Mouse (Mus musculus) kidney, postnatal 0 days (tissue): Measurements from ENCODE around the gene Sh3bp4. TPM values are rescaled to one million over a fixed set of nuclear protein-coding genes. Genes with fewer than 3 reads are reported as not detected.
A peak's percentile ranks its signal among the peaks of the same experiment; 100 is the strongest.

ENCODE experiments used
- ATAC-seq: fragments of 200-750 bp; cut with Nextera tagmentation; replicated peaks from 2 replicates; pipeline ENCODE4 v1.8.0; 2017; ENCODE audit warnings: low read depth, moderate number of reproducible peaks, moderate TSS enrichment, moderate library complexity; ENCODE audit not compliant: low FRiP score
- DNase-seq: peaks from one replicate; pipeline ENCODE4 v3.0.0-alpha.2; 2016; ENCODE audit warnings: low spot score
- H3K27ac ChIP-seq: fragments of 300-500 bp; sonication (generic); 2 replicates; pipeline ENCODE4 v1.5.1; 2014; ENCODE audit warnings: mild to moderate bottlenecking
- H3K27me3 ChIP-seq: fragments of 300-500 bp; sonication (generic); 2 replicates; pipeline ENCODE4 v1.6.1; 2014; ENCODE audit warnings: low read length, mixed read lengths; ENCODE audit not compliant: insufficient read depth
- H3K36me3 ChIP-seq: fragments of 300-500 bp; sonication (generic); 2 replicates; pipeline ENCODE4 v1.6.1; 2014; ENCODE audit warnings: low read length, mixed read lengths; ENCODE audit not compliant: insufficient read depth
- H3K4me1 ChIP-seq: fragments of 300-500 bp; sonication (generic); replicated peaks from 2 replicates; pipeline ENCODE4 v1.6.1; 2014; ENCODE audit warnings: antibody characterized with exemption, low read length, mixed read lengths; ENCODE audit not compliant: insufficient read depth
- H3K4me2 ChIP-seq: fragments of 300-500 bp; sonication (generic); 2 replicates; pipeline ENCODE4 v1.6.1; 2014; ENCODE audit warnings: mild to moderate bottlenecking, low read length, moderate library complexity, mixed read lengths
- H3K4me3 ChIP-seq: fragments of 300-500 bp; sonication (generic); replicated peaks from 2 replicates; pipeline ENCODE4 v1.5.1; 2014; ENCODE audit warnings: low read depth, low read length
- H3K9ac ChIP-seq: fragments of 300-500 bp; sonication (generic); 2 replicates; pipeline ENCODE4 v1.6.1; 2014; ENCODE audit warnings: low read depth, low read length
- H3K9me3 ChIP-seq: fragments of 300-500 bp; sonication (generic); replicated peaks from 2 replicates; pipeline ENCODE4 v1.6.1; 2016; ENCODE audit warnings: low read length, inconsistent platforms, mixed read lengths
- CTCF ChIP-seq: IDR thresholded peaks from 2 replicates; pipeline ENCODE4 v1.5.1; 2016; ENCODE audit warnings: antibody characterized with exemption, low read depth, mild to moderate bottlenecking, moderate library complexity
- WGBS: fragments of 180-500 bp; shearing (Covaris S2); extraction: QIAGEN DNeasy Blood & Tissue Kit; methylation state at CpG from one replicate; pipeline ENCODE4 v1.1.7; 2014; 5-methylcytosine and 5-hydroxymethylcytosine counted together
- polyA plus RNA-seq: library from polyadenylated mRNA; unstranded; fragments of >200 nt; fragmentation: Nextera tagmentation; extraction: Ambion mirVana; gene quantifications from 2 replicates; pipeline ENCODE4 v1.2.1, GENCODE M21; 2015

The Sh3bp4 gene
- polyA plus RNA-seq, 1 experiment from 2014 or later = 22.7 TPM

DNA sequence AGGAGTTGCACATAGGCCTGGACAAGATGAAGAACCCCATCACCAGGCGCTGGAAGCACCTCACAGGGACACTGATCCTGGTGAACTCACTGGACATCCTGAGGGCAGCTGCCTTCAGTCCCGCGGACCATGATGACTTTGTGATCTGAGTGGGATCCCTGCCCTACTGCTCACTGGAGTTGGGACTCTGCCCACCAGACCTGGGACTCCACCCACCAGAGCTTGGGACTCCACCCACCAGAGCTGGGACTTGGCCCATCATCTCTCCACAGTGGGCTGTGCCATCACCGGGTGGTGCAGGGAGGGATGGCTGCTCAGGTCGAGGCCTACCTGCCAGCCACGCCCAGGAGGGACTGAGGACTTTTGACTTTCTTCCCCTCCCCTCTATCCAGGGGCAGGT is 83.0 kb downstream of the Sh3bp4 start:
- Histone ChIP-seq H3K27ac (peak overlapping the region; percentile 25; the same call in 1 of the 2 replicates), H3K36me3 (0 out of 2 replicates have a peak, but pooled peaks cover 17% of the 10 kb centered on the region), H3K9ac (no peak overlapping the region), H3K27me3 (no peaks in the 10 kb centered on the region), H3K9me3 (no peaks in the 10 kb centered on the region), H3K4me2 (no peak overlapping the region), H3K4me3 (no peak overlapping the region), H3K4me1 (no peaks in the 10 kb centered on the region)
- no peak for DNase-seq
- TF ChIP-seq CTCF = no peak
- 85% methylated on average over 6 of the region's 6 CpGs for WGBS
- ATAC-seq = 0 out of 2 replicates have a peak, but pooled peaks have one; percentile 18

DNA sequence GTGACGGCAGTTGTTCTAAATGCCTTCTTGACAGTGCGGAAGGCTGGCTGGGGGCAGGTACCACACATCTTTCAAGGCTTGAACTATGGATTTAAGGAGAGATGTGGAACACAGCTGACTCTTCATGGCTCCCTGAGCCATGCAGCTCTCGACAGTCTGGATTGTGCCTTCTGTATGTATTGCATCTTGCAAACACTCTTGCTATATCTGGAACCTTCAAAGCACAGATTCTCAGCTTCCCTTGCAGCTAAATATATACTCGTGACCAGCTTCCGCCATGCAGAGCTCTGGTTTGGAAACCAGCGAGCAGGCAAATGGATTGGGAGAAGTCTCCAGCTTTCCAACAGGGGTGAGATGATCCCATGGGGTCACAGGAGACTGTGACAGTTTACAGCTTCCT is 93.3 kb downstream of the Sh3bp4 start:
- WGBS = 92% methylated on average over 6 of the region's 6 CpGs

DNA sequence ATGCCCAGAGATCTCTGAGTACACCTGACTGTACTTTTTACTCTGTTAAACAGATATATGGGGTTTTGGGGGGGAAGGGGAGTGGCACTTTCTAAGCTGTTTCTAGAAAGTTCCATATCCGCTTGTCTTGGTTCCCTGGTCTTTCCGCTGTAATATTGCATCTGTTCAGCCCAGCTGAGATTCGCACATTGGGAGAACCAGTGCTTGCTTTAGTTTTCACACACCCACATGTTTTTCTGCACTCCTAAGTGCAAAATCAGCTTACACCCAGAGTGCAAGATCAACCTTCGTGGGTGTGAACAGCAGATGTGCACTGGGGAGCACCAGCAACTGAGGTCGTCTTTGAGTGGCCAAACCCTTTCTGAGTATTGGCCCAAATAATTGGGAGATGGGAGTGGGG is 94.1 kb downstream of the Sh3bp4 start:
- 58% methylated on average over 5 of the region's 5 CpGs for WGBS
- H3K27ac ChIP-seq = no peak overlapping the region
- ATAC-seq = no peak

More for the DNA sequence above, 93.3 kb downstream of the Sh3bp4 start:
- Histone ChIP-seq H3K9ac (no peak overlapping the region), H3K4me1 (0 out of 2 replicates have a peak, but pooled peaks cover 5% of the 10 kb centered on the region), H3K36me3 (no peaks in the 10 kb centered on the region), H3K4me3 (no peak overlapping the region), H3K9me3 (no peaks in the 10 kb centered on the region), H3K27ac (no peak overlapping the region), H3K27me3 (no peaks in the 10 kb centered on the region), H3K4me2 (no peak overlapping the region)
- no peak for ATAC-seq
- DNase-seq = no peak
- no peak for TF ChIP-seq CTCF

DNA sequence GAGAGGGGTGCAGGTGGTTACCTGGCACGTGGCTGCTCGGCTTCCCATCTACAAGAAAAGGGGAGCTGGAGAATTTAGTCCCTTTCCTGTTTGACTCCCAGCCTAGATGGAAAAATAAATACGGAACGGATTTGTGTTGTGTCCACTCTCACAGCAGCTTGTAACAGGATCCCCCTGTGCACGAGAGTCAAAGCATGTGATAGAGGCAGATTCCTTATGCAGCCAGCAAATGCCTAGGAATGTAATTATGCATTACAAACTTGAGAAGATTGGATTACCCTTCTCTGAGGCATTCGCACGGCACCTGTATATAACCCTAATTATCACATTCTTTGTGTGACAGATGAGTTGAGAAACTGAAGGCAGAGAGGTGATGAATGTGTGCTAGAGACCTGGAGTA is 94.5 kb downstream of the Sh3bp4 start:
- H3K4me2 ChIP-seq = no peak overlapping the region
- H3K9ac ChIP-seq = no peak overlapping the region
- H3K36me3 ChIP-seq = no peaks in the 10 kb centered on the region
- H3K9me3 ChIP-seq = no peaks in the 10 kb centered on the region
- H3K4me1 ChIP-seq = 0 out of 2 replicates have a peak, but pooled peaks cover 5% of the 10 kb centered on the region
- no peak overlapping the region for H3K27ac ChIP-seq
- H3K27me3 ChIP-seq = no peaks in the 10 kb centered on the region
- TF ChIP-seq CTCF = no peak
- WGBS = 16% methylated on average over 7 of the region's 7 CpGs
- H3K4me3 ChIP-seq = no peak overlapping the region
- ATAC-seq (no peak), DNase-seq (peak; percentile 72)

More for the DNA sequence above, 94.1 kb downstream of the Sh3bp4 start:
- Histone ChIP-seq H3K9ac (no peak overlapping the region), H3K4me2 (no peak overlapping the region), H3K36me3 (no peaks in the 10 kb centered on the region), H3K4me3 (no peak overlapping the region), H3K4me1 (0 out of 2 replicates have a peak, but pooled peaks cover 5% of the 10 kb centered on the region), H3K27me3 (no peaks in the 10 kb centered on the region), H3K9me3 (no peaks in the 10 kb centered on the region)
- DNase-seq = no peak
- TF ChIP-seq CTCF = no peak

DNA sequence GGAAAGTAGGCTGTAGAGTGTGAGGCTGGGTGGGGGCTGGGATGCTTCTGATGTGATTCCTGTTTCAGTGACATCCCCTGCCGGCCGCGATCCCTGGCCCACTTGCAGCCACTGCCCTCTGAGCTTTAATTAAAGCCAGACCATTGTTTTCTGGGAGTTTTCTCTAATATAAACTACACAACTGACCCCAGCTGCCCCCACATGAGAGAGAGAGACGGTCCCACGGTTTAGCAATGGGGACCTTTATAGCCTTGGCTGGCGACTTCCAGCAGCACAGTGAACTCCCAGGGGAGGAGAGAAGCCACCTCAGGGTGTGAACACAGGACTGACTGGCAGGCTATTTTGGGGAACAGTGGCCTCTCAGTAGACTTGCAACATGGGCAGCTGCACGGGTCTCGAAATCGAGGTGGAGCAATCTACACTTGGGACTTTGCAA is 96.6 kb downstream of the Sh3bp4 start:
- no peak for TF ChIP-seq CTCF
- H3K4me3 ChIP-seq = no peak overlapping the region
- no peak for DNase-seq
- H3K9me3 ChIP-seq = no peaks in the 10 kb centered on the region
- H3K9ac ChIP-seq = no peak overlapping the region
- H3K4me1 ChIP-seq = 0 out of 2 replicates have a peak, but pooled peaks cover 5% of the 10 kb centered on the region
- H3K27me3 ChIP-seq = no peaks in the 10 kb centered on the region
- ATAC-seq = no peak
- H3K4me2 ChIP-seq = no peak overlapping the region
- WGBS = 35% methylated on average over 9 of the region's 9 CpGs
- no peaks in the 10 kb centered on the region for H3K36me3 ChIP-seq
- H3K27ac ChIP-seq = no peak overlapping the region

DNA sequence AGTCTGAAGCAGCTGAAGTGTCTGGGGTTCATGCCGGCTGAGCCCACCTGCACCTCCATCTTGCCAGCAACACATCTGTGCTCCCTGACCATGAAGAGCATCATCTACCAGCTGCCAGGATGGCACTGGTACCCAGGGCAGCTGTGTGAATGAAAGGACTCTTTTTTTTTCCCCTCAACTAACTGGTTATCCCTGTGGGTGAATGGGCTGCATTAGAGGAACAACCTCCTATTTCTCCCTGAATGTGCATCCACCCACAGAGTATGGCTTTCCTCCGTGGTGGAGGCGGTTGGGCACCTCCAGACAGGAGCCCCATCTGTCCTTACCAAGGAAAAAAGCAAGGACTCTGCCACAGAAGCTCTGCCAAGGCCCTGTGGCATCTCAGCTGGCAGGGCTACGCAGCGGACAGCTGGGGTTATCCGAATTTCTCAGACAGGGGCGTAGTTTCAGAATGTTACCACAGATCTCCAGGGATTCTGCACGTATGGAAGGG is 101.1 kb downstream of the Sh3bp4 start:
- Histone ChIP-seq H3K27ac (no peak overlapping the region), H3K4me2 (no peak overlapping the region), H3K4me1 (no peaks in the 10 kb centered on the region), H3K27me3 (no peaks in the 10 kb centered on the region), H3K9ac (no peak overlapping the region), H3K4me3 (no peak overlapping the region), H3K9me3 (no peaks in the 10 kb centered on the region), H3K36me3 (no peaks in the 10 kb centered on the region)
- TF ChIP-seq CTCF = no peak
- WGBS = 61% methylated on average over 8 of the region's 8 CpGs
- DNase-seq = no peak
- ATAC-seq = no peak

DNA sequence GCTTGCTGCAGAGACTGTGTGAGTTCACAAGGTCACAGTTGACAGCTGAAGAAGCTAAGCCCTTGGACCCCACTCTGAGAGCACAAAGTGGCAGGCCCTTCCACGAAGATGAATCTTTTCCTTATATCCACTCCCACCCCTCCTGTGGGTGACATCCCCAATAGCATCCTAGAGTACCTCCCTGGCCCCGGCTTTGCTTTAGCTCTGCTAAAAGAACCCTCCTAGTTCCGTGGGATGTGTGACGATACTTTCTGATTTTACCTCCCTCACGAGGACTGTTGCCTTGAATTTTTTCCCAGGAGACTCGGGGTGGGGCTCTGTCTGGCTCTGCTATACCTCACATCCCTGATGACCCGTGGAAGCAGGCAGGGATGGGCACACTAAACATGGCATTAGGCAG is 104.4 kb downstream of the Sh3bp4 start:
- Histone ChIP-seq H3K27ac (no peak overlapping the region), H3K9me3 (no peaks in the 10 kb centered on the region), H3K4me1 (no peaks in the 10 kb centered on the region), H3K4me2 (no peak overlapping the region), H3K36me3 (no peaks in the 10 kb centered on the region), H3K27me3 (no peaks in the 10 kb centered on the region), H3K9ac (no peak overlapping the region), H3K4me3 (no peak overlapping the region)
- TF ChIP-seq CTCF = no peak
- no peak for ATAC-seq
- DNase-seq = no peak
- 46% methylated on average over 7 of the region's 7 CpGs for WGBS
